Mouse (Mus musculus) E14TG2a.4 (cell line): ENCODE measurements around the gene Phactr1.

Experiments used
- H3K27me3 ChIP-seq: 2 replicates; pipeline ENCODE4 v1.6.1; 2014; ENCODE audit warnings: low read length, control low read depth; ENCODE audit not compliant: insufficient read depth
- H3K36me3 ChIP-seq: 2 replicates; pipeline ENCODE4 v1.6.1; 2014; ENCODE audit warnings: low read length, control low read depth; ENCODE audit not compliant: insufficient read depth
- H3K4me1 ChIP-seq: replicated peaks from 2 replicates; pipeline ENCODE4 v1.6.1; 2014; ENCODE audit warnings: low read depth, low read length, control low read depth
- H3K4me3 ChIP-seq: replicated peaks from 2 replicates; pipeline ENCODE4 v1.5.1; 2014; ENCODE audit warnings: mild to moderate bottlenecking, low read length
- H3K9me3 ChIP-seq: 2 replicates; pipeline ENCODE4 v1.6.1; 2014; ENCODE audit warnings: low read length, control low read depth
- CTCF ChIP-seq: conservative IDR thresholded peaks from 2 replicates; pipeline ENCODE4 v1.5.1; 2014; ENCODE audit warnings: low read length
- NANOG ChIP-seq: IDR thresholded peaks from 2 replicates; pipeline ENCODE4 v1.6.1; 2014; ENCODE audit warnings: borderline replicate concordance, low read length, mixed read lengths
- POU5F1 ChIP-seq: IDR thresholded peaks from 2 replicates; pipeline ENCODE4 v1.6.1; 2014; ENCODE audit warnings: low read length, borderline replicate concordance

Phactr1 gene

GRCm38 (mm10) chr13:42696641-42697040, 16.2 kb downstream of the Phactr1 start:
- no peaks in the 10 kb centered on the region for H3K27me3 ChIP-seq
- H3K36me3 ChIP-seq: no peaks in the 10 kb centered on the region
- TF ChIP-seq CTCF (no peak), NANOG (no peak), POU5F1 (no peak)
- no peaks in the 10 kb centered on the region for H3K4me1 ChIP-seq
- no peak overlapping the region for H3K4me3 ChIP-seq
- H3K9me3 ChIP-seq: no peaks in the 10 kb centered on the region

GRCm38 (mm10) chr13:42709148-42709547, 28.7 kb downstream of the Phactr1 start:
- no peaks in the 10 kb centered on the region for H3K9me3 ChIP-seq
- peaks cover 20% of the 10 kb centered on the region for H3K4me1 ChIP-seq
- TF ChIP-seq CTCF: no peak
- TF ChIP-seq NANOG: no peak
- TF ChIP-seq POU5F1: no peak
- peaks cover 30% of the 10 kb centered on the region for H3K27me3 ChIP-seq
- H3K4me3 ChIP-seq: peak overlapping the region; percentile 78
- no peaks in the 10 kb centered on the region for H3K36me3 ChIP-seq

- Histone ChIP-seq H3K9me3 (no peaks in the 10 kb centered on the region), H3K4me1 (peaks cover 20% of the 10 kb centered on the region), H3K4me3 (peak overlapping the region; percentile 78), H3K36me3 (no peaks in the 10 kb centered on the region), H3K27me3 (peaks cover 30% of the 10 kb centered on the region)
- TF ChIP-seq POU5F1 (no peak), NANOG (no peak), CTCF (no peak)
These were observed 29.3 kb downstream of the Phactr1 start for GRCm38 (mm10) chr13:42709611-42710331.

GRCm38 (mm10) chr13:42711510-42711909, 31.1 kb downstream of the Phactr1 start:
- Histone ChIP-seq H3K4me3 (no peak overlapping the region), H3K4me1 (peaks cover 15% of the 10 kb centered on the region), H3K9me3 (no peaks in the 10 kb centered on the region), H3K27me3 (peaks cover 30% of the 10 kb centered on the region), H3K36me3 (no peaks in the 10 kb centered on the region)
- TF ChIP-seq POU5F1 (no peak), NANOG (no peak)

GRCm38 (mm10) chr13:42719401-42719800, 39.0 kb downstream of the Phactr1 start:
- Histone ChIP-seq H3K4me1 (peaks cover 26% of the 10 kb centered on the region), H3K9me3 (peaks cover 5% of the 10 kb centered on the region), H3K36me3 (no peaks in the 10 kb centered on the region), H3K27me3 (0 out of 2 replicates have a peak, but pooled peaks cover 2% of the 10 kb centered on the region), H3K4me3 (no peak overlapping the region)
- TF ChIP-seq POU5F1: no peak
- TF ChIP-seq CTCF: no peak
- no peak for TF ChIP-seq NANOG

- TF ChIP-seq NANOG (peak; percentile 54; the same call in 1 of the 2 replicates), CTCF (no peak), POU5F1 (peak; percentile 62; the same call in 1 of the 2 replicates)
- H3K36me3 ChIP-seq: no peaks in the 10 kb centered on the region
- peaks cover 26% of the 10 kb centered on the region for H3K4me1 ChIP-seq
- peaks cover 5% of the 10 kb centered on the region for H3K9me3 ChIP-seq
- no peak overlapping the region for H3K4me3 ChIP-seq
- H3K27me3 ChIP-seq: 0 out of 2 replicates have a peak, but pooled peaks cover 2% of the 10 kb centered on the region
These were observed 39.7 kb downstream of the Phactr1 start for GRCm38 (mm10) chr13:42720135-42720534.

GRCm38 (mm10) chr13:42720648-42721047, 40.2 kb downstream of the Phactr1 start:
- H3K9me3 ChIP-seq: peaks cover 5% of the 10 kb centered on the region
- no peak overlapping the region for H3K4me3 ChIP-seq
- TF ChIP-seq POU5F1 (no peak), NANOG (no peak), CTCF (no peak)
- 0 out of 2 replicates have a peak, but pooled peaks cover 2% of the 10 kb centered on the region for H3K27me3 ChIP-seq
- peaks cover 26% of the 10 kb centered on the region for H3K4me1 ChIP-seq
- H3K36me3 ChIP-seq: no peaks in the 10 kb centered on the region

GRCm38 (mm10) chr13:42724011-42724410, 43.6 kb downstream of the Phactr1 start:
- no peaks in the 10 kb centered on the region for H3K36me3 ChIP-seq
- H3K9me3 ChIP-seq: peaks cover under 1% of the 10 kb centered on the region; the same call in 1 of the 2 replicates
- H3K27me3 ChIP-seq: no peaks in the 10 kb centered on the region
- no peak overlapping the region for H3K4me3 ChIP-seq
- peaks cover 25% of the 10 kb centered on the region for H3K4me1 ChIP-seq
- TF ChIP-seq CTCF (no peak), POU5F1 (no peak), NANOG (no peak)

GRCm38 (mm10) chr13:42725709-42726231, 45.3 kb downstream of the Phactr1 start:
- no peak for TF ChIP-seq NANOG
- no peak for TF ChIP-seq POU5F1
- TF ChIP-seq CTCF: no peak
- Histone ChIP-seq H3K36me3 (no peaks in the 10 kb centered on the region), H3K27me3 (no peaks in the 10 kb centered on the region), H3K4me1 (peaks cover 7% of the 10 kb centered on the region), H3K9me3 (no peaks in the 10 kb centered on the region), H3K4me3 (no peak overlapping the region)
